Mouse (Mus musculus): ENCODE results near the gene Ctbs. TPM values are rescaled to one million over a fixed set of nuclear protein-coding genes. Genes with fewer than 3 reads are reported as not detected.
A peak's percentile ranks its signal among the peaks of the same experiment; 100 is the strongest.
"Not testable (repeated sequence)": the region's sequence is repeated elsewhere in the genome, so short reads cannot be mapped to it uniquely, and the experiment has no call there.

Ctbs gene
- total and polyA plus RNA-seq, 2 experiments: 2.5 to 20.0 TPM

- Histone ChIP-seq H3K27me3 (ENCODE audit: control insufficient read depth, insufficient read depth, low read length) (no peaks in the 10 kb centered on the region), H3K79me2 (ENCODE audit: control insufficient read depth, insufficient read depth, low read length) (no peaks in the 10 kb centered on the region), H3K9ac (ENCODE audit: low read depth, low read length) (no peak overlapping the region), H3K4me3 (ENCODE audit: insufficient read depth, low read depth, low read length) (no peak overlapping the region), H3K27ac (replicated peaks; ENCODE audit: insufficient read depth, low read depth, low read length) (no peak overlapping the region), H3K4me1 (ENCODE audit: control insufficient read depth, insufficient read depth, low read length) (no peaks in the 10 kb centered on the region; the same call in 1 of the 2 replicates), H3K36me3 (ENCODE audit: control insufficient read depth, insufficient read depth, low read length) (peaks cover 3% of the 10 kb centered on the region; the same call in 1 of the 2 replicates)
- no peak for DNase-seq (ENCODE audit: extremely low read depth, low read depth, low spot score)
- 89% methylated on average over 7 of the region's 7 CpGs for WGBS
- TF ChIP-seq CTCF (IDR thresholded peaks at IDR 0.05; ENCODE audit: low read depth, low read length) (peak; percentile 71), POLR2A (IDR thresholded peaks at IDR 0.05; ENCODE audit: extremely low read depth, insufficient read depth, low read length) (no peak)
Measured at GRCm38 (mm10) chr3:146423710-146424109, 25.9 kb upstream of the Ctbs start.

DNA sequence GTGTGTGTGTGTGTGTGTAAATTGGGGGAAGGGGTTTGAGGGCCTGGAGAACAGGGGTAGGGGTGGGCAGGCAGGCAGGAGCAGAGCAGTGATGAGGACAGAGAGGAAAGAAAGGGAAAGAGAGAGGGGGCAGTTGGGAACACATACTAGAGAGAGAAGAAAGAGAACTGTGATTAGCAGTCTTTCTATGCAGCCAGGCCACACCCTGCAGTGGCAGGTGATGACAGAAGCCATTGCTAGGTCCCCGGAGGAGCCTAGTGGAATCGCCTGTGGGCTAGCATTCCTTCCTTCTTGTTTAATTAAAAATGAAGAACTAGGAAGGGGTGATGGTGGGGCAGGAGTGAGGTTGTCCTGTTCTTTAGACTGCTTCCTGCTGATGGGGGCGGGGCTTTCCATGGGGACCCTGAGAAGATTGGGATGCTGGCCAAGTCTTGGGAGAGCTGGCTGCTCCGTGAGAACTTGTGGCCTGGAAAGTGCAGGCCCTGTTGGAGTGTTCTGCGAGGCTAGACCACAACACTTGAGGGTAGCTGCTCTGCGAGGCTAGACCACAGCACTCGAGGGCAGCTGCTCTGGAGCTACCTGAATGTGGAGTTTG, 25.2 kb upstream of the Ctbs start:
- no peak for DNase-seq (ENCODE audit: extremely low read depth, low read depth, low spot score)
- H3K36me3 ChIP-seq (ENCODE audit: control insufficient read depth, insufficient read depth, low read length): peaks cover 5% of the 10 kb centered on the region; the same call in 1 of the 2 replicates
- no peak overlapping the region for H3K9ac ChIP-seq (ENCODE audit: low read depth, low read length)
- H3K27ac ChIP-seq (replicated peaks; ENCODE audit: insufficient read depth, low read depth, low read length): no peak overlapping the region
- 81% methylated on average over 7 of the region's 7 CpGs for WGBS
- H3K27me3 ChIP-seq (ENCODE audit: control insufficient read depth, insufficient read depth, low read length): no peaks in the 10 kb centered on the region
- TF ChIP-seq CTCF (IDR thresholded peaks at IDR 0.05; ENCODE audit: low read depth, low read length): no peak
- no peak overlapping the region for H3K4me3 ChIP-seq (ENCODE audit: insufficient read depth, low read depth, low read length)
- no peaks in the 10 kb centered on the region; the same call in 1 of the 2 replicates for H3K4me1 ChIP-seq (ENCODE audit: control insufficient read depth, insufficient read depth, low read length)
- H3K79me2 ChIP-seq (ENCODE audit: control insufficient read depth, insufficient read depth, low read length): no peaks in the 10 kb centered on the region

DNA sequence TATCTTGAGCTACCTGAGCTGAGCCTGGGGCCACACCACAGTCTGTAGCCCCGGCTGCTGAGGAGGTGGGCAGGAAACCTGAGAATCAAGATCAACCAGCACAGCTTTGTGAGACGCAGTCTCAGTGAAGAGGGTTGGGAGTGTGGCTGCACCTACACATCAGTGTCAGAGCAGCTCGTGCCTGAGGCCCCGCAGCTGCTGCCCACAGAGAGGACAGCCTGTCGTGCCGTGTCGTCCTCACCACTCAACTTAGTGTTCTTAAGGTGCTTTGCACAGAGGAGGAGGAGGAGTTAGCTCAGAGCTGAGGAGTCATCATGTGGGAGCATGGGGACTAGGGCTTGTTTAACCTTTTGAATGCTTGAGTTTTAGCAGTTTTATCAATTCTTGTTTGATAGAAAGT, 23.7 kb upstream of the Ctbs start:
- no peaks in the 10 kb centered on the region for H3K27me3 ChIP-seq (ENCODE audit: control insufficient read depth, insufficient read depth, low read length)
- peaks cover 6% of the 10 kb centered on the region; the same call in 1 of the 2 replicates for H3K36me3 ChIP-seq (ENCODE audit: control insufficient read depth, insufficient read depth, low read length)
- TF ChIP-seq POLR2A (IDR thresholded peaks at IDR 0.05; ENCODE audit: extremely low read depth, insufficient read depth, low read length) (no peak), CTCF (IDR thresholded peaks at IDR 0.05; ENCODE audit: low read depth, low read length) (no peak)
- H3K4me3 ChIP-seq (ENCODE audit: insufficient read depth, low read depth, low read length): no peak overlapping the region
- H3K79me2 ChIP-seq (ENCODE audit: control insufficient read depth, insufficient read depth, low read length): no peaks in the 10 kb centered on the region
- H3K4me1 ChIP-seq (ENCODE audit: control insufficient read depth, insufficient read depth, low read length): no peaks in the 10 kb centered on the region; the same call in 1 of the 2 replicates
- no peak for DNase-seq (ENCODE audit: extremely low read depth, low read depth, low spot score)
- H3K27ac ChIP-seq (replicated peaks; ENCODE audit: insufficient read depth, low read depth, low read length): no peak overlapping the region
- no peak overlapping the region for H3K9ac ChIP-seq (ENCODE audit: low read depth, low read length)
- WGBS: 95% methylated on average over 7 of the region's 7 CpGs

DNA sequence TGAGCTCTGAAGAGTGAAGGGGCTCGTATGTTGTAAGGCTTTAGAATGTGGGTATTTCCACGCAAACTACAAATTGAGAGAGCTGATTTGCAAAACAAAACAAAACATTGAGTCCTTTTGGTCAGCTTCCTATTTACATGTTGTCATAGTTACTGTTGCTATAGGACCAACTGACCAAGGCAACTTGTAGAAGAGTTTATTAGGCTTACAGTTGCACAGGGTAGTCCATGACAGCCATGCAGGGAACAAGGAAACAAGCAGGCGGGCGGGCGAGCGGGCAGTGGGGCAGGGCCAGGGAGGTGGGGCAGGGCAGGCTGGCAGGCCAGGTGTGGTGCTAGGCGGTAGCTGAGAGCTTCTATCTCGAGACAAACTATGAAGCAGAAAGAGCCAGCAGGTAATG, 23.1 kb upstream of the Ctbs start:
- Histone ChIP-seq H3K79me2 (ENCODE audit: control insufficient read depth, insufficient read depth, low read length) (no peaks in the 10 kb centered on the region), H3K9ac (ENCODE audit: low read depth, low read length) (no peak overlapping the region), H3K4me1 (ENCODE audit: control insufficient read depth, insufficient read depth, low read length) (no peaks in the 10 kb centered on the region), H3K27me3 (ENCODE audit: control insufficient read depth, insufficient read depth, low read length) (no peaks in the 10 kb centered on the region), H3K36me3 (ENCODE audit: control insufficient read depth, insufficient read depth, low read length) (peaks cover 7% of the 10 kb centered on the region; the same call in 1 of the 2 replicates), H3K4me3 (ENCODE audit: insufficient read depth, low read depth, low read length) (no peak overlapping the region), H3K27ac (replicated peaks; ENCODE audit: insufficient read depth, low read depth, low read length) (no peak overlapping the region)
- WGBS: 98% methylated on average over 8 of the region's 8 CpGs
- TF ChIP-seq POLR2A (IDR thresholded peaks at IDR 0.05; ENCODE audit: extremely low read depth, insufficient read depth, low read length): no peak
- DNase-seq (ENCODE audit: extremely low read depth, low read depth, low spot score): no peak

GRCm38 (mm10) chr3:146433063-146433462, 16.5 kb upstream of the Ctbs start:
- H3K79me2 ChIP-seq (ENCODE audit: control insufficient read depth, insufficient read depth, low read length); H3K27me3 ChIP-seq (ENCODE audit: control insufficient read depth, insufficient read depth, low read length); H3K36me3 ChIP-seq (ENCODE audit: control insufficient read depth, insufficient read depth, low read length); H3K4me3 ChIP-seq (ENCODE audit: insufficient read depth, low read depth, low read length); DNase-seq (ENCODE audit: extremely low read depth, low read depth, low spot score); H3K4me1 ChIP-seq (ENCODE audit: control insufficient read depth, insufficient read depth, low read length); H3K9ac ChIP-seq (ENCODE audit: low read depth, low read length); H3K27ac ChIP-seq (replicated peaks; ENCODE audit: insufficient read depth, low read depth, low read length): not testable (repeated sequence)
- 98% methylated on average over 11 of the region's 11 CpGs for WGBS

DNA sequence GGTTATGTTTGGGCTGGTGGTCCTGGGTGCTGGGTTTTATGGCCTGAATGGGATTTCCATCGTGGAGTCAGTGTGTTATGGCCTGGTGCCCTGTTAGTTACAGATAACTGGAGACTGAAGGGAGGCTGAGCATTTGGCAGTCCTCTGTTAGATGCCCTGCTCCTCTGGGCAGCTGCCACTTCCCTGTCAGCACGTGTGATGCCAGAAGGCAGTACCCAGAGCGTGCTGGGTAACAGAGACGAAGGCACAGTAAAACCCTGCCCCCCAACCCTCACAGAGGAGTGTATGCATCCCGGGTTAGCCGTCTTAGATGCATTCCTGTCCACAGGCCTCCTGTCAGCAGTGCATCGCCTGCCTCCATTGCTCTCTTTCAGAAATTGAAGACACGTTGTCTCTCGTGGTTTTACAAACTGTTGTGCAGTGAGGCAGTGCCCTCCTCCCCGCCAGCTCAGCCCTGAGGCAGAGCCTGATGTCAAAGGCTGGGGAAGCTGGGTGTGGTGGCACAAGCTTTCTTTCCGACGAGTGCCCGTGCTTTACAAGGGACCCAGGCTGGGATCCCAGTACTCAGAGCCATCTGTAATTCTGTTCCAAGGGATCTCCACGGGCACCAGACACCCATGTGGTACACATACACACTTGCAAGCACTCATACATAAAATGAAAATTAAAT, 15.8 kb upstream of the Ctbs start:
- 93% methylated on average over 14 of the region's 14 CpGs for WGBS
- Histone ChIP-seq H3K4me3 (ENCODE audit: insufficient read depth, low read depth, low read length) (no peak overlapping the region), H3K27me3 (ENCODE audit: control insufficient read depth, insufficient read depth, low read length) (no peaks in the 10 kb centered on the region), H3K9ac (ENCODE audit: low read depth, low read length) (no peak overlapping the region), H3K4me1 (ENCODE audit: control insufficient read depth, insufficient read depth, low read length) (no peaks in the 10 kb centered on the region), H3K79me2 (ENCODE audit: control insufficient read depth, insufficient read depth, low read length) (no peaks in the 10 kb centered on the region), H3K27ac (replicated peaks; ENCODE audit: insufficient read depth, low read depth, low read length) (no peak overlapping the region), H3K36me3 (ENCODE audit: control insufficient read depth, insufficient read depth, low read length) (peaks cover 9% of the 10 kb centered on the region)
- no peak for DNase-seq (ENCODE audit: extremely low read depth, low read depth, low spot score)
- TF ChIP-seq CTCF (IDR thresholded peaks at IDR 0.05; ENCODE audit: low read depth, low read length) (no peak), POLR2A (IDR thresholded peaks at IDR 0.05; ENCODE audit: extremely low read depth, insufficient read depth, low read length) (no peak)

Measured in liver, adult 2 months (tissue).